Mouse (Mus musculus) T-cell, adult 2 months (primary cell): ENCODE measurements around the gene Gm28168.
"Not testable (repeated sequence)": the region's sequence is repeated elsewhere in the genome, so short reads cannot be mapped to it uniquely, and the experiment has no call there.

ENCODE experiments used
- DNase-seq: peaks from one replicate; pipeline ENCODE4 v3.0.0; 2022; ENCODE audit warnings: low spot score

Gene Gm28168

GRCm38 (mm10) chr1:117927715-117928114 is at the start of gene Gm28168:
TSS of gene Gm28168 (plus strand) at chr1:117928015.
- not testable (repeated sequence) for DNase-seq

GRCm38 (mm10) chr1:117965639-117966038 is 37.8 kb downstream of the Gm28168 start, which contains the start of gene Gm7145:
TSS of gene Gm7145 (plus strand) at chr1:117965939.
- no peak for DNase-seq
